Mouse (Mus musculus) urinary bladder, adult 18-20 months (tissue): Measurements from ENCODE around the gene Mrps36.
A peak's percentile ranks its signal among the peaks of the same experiment; 100 is the strongest.
"Not testable (repeated sequence)": the region's sequence is repeated elsewhere in the genome, so short reads cannot be mapped to it uniquely, and the experiment has no call there.

Source experiments
- DNase-seq, 2 experiments: peaks; one replicate each; pipeline ENCODE4 v3.0.0; 2022; ENCODE audit warnings: low spot score in 2 of 2, mixed read lengths in 2 of 2

The Mrps36 gene

DNA sequence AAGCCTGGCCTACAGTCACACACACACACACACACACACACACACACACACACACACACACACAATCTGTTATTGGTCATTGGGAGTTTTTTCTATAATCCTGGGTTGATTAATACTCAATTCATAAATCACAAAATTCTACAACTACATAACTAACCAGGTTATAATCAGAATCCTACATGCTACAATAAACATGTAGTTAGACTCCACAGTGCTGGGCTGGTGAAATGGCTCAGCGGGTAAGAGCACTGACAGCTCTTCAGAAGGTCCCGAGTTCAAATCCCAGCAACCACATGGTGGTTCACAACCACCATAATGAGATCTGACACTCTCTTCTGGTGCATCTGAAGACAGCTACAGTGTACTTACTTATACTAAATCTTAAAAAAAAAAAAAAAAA is 11.7 kb downstream of the Mrps36 start:
- no peak for DNase-seq

DNA sequence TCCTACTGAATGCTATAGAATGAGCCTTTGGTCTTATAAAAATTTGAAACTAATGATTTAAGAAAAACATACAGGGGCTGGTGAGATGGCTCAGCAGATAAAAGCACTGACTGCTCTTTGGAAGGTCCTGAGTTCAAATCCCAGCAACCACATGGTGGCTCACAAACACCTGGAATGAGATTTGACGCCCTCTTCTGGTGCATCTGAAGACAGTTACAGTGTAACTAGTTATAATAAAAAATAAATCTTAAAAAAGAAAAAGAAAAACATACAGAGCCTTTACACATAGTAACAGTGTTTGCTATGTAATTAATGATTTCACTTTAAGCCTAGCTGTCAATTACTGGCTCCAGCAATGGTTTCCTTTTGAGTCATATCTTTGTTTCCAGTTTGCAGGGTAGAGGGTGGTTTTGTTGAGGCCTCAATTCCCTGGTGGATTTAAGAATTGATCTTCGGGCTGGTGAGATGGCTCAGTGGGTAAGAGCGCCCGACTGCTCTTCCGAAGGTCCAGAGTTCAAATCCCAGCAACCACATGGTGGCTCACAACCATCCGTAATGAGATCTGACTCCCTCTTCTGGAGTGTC is 12.9 kb downstream of the Mrps36 start:
- DNase-seq = not testable (repeated sequence)

DNA sequence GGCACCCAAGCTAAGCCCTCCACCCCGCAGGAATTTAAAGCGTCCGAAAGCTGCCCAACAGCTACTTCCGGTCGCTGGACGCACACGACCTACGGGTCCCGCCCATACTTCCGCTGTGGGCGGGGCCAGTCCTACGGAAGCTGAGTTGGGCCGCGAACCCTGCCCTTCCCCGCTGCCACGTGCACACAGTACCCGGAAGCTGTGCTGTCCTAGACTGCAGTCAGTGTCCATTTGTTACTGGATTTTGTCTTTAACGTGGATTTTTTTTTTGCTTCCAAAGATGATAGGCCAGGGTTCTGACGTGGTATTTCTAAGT is 13.6 kb downstream of the Mrps36 start, which contains the start of gene Cdk7:
Gene Cdk7 (minus strand): TSS at position 79 of the 316 bp plus-strand sequence.
- peak; percentile 86 to 89 for DNase-seq

DNA sequence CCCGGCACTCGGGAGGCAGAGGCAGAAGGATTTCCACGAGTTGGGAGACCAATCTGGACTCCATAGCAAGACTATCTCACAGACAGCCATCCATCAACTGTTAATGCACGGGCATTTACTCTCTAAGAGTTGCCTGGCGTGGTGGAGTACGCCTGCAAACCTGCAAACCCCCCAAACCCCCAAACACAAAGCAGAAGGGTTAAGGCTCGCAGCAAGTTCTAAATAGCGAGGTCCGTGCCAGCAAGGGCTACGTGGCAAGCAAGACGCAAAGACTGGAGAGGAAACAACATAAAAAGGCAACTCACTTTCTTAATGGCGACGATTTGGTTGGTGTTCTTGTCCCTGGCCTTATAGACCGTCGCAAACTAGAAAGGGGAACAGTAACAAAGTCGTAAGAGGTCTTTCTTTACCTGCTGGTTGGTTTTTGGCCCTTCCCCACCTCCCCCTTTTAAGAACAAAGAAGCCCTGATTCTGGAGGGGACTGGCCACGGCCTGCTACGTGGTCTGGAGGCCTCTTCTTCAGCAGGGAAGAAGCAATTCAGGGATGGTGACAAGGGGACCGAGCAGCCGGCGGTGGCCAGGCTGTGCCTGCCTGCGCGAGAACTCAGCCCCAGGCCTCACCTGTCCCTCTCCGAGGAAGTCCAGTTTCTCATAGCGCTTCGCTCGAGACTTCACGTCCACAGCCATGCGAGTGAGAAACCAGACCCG is 14.2 kb downstream of the Mrps36 start:
- peak in 1 of 2 experiments; percentile 19 for DNase-seq

DNA sequence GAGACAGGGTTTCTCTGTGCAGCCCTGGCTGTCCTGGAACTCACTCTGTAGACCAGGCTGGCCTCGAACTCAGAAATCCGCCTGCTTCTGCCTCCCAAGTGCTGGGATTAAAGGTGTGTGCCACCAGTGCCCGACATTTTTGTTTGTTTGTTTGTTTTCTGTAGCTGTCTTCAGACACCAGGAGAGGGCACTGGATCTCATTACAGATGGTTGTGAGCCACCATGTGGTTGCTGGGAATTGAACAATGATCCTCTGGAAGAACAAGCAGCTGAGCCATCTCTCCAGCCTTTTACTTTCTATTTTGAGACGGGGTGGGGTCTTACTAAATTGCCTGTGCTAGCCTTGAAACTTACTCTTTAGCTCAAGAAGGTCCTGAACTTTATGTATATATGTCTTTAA is 15.9 kb downstream of the Mrps36 start:
- not testable (repeated sequence) for DNase-seq

DNA sequence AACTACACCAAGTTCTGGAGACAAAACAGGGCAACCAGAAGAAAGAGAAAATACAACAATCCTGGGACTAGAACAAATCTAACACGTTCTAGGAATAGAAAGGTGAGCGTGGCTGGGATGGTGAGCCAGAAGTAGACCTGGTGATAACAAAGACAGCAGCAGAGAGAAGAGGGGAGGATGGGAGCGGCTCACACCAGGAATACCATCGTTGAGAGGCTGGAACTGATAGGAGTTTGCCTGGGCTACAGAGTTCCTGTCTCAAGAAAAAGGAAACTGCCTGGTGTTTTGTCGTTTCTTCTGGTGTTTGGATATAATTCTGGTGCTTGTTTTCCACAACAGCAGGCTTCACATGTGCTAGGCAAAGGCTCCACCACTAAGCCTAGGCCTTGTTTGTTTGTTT is 16.4 kb downstream of the Mrps36 start:
- DNase-seq = no peak

DNA sequence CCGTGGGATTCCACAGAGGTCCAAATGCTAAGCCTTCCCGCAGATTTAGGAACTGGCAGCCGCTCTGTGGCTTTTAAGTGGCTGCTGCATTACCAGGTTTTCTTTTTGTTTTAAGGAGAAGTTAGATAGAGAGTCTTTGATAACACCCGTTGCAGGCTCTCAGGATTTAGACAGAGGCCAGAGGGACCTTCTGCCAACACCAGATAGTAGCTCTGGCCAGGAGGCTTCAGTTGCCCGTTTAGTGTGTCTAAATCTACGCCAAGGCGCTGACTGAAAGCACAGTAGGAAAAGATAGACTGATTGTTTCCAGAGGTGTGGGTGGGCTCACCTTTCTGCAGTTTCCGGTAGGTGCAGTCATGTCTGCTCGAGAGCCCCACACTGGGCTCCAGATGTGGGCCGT is 19.3 kb downstream of the Mrps36 start:
- DNase-seq = no peak

DNA sequence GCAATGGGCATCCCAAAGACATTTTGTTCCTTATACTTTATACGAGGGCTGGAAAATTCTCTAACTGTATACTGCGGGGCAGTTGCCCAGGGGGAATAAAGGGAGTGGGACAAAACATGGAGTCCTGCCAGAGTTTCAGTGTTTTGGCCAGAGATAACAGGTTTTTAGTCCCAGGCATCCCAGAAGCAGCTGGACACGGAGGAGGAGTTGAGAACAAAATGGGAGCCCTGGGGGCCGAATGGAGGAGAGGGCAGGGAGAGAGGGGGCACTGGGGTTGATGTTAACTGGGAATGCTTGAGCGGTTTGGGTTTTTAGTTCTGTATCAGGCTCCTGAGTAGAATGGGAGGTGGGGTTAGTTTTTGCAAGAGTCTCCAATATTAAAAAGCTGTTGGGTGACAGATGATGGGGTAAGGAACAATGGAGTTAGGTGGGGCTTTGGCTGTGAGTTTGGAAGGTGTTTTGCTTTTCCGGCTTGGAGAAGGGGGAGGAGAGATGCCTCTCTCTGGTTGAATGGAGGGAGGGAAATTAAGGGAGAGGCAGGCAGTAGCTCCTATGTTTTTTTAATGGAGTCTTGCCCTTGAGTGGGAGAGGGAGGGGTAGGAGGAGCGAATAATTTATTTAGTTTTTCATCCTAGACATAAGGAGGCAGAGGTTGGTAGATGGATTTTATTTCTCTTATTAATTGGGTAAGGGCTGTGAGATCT is 20.3 kb downstream of the Mrps36 start:
- DNase-seq = no peak

DNA sequence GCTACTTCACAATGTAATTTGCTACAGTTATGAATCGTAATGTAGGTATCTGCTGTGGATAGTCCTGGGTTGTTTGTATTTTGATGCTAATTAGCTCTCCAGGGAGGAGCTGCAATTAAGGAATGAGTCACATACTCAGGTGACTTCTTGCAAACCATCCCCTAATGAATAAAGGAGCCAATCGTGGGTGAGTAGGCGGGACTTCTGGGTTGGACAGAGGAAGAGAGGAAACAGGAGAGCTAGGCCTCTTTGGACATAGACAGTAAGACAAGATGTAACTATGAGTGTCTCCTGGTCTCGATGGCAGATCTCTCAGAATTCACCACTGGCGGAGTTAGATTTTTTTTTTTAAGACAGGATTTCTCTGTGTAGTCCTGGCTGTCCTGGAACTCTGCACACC is 22.8 kb downstream of the Mrps36 start:
- DNase-seq = no peak

DNA sequence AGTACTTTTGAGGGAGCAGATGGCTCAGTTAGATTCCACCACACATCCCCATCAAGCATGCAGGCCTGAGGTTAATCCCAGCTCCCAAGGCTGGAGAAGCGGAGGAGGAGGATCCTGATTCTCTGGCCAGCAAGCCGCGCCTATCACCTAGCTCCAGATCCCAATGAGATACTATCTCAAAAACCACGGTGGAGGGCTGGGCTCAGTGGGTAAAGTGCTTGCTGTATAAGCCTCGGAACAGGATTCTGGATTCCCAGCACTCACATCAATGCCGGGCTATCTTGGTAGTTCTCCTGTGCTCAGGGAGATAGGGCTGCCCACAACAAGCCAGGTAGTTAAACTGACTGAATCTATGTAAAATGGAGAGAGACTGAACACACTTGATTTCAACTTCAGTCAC is 29.0 kb downstream of the Mrps36 start:
- DNase-seq = no peak

DNA sequence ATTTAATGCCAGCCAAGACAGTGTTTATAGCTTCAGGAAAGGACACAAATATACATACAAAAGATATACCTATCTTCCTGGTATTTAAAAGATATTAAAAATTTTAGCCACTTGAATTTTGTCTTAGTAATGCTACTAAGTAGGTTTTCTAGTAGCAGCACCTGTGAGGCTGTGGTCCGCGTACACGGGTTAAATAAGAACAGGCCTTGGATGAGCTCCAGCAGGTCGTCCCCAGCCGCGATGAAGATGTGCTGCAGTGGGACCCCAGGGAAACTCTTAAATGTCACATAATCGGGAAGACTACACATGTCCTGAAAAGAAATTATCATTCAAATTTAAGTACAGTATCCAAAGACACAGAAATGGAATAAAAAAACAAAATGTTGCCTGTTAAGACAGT is 38.3 kb downstream of the Mrps36 start:
- no peak for DNase-seq

DNA sequence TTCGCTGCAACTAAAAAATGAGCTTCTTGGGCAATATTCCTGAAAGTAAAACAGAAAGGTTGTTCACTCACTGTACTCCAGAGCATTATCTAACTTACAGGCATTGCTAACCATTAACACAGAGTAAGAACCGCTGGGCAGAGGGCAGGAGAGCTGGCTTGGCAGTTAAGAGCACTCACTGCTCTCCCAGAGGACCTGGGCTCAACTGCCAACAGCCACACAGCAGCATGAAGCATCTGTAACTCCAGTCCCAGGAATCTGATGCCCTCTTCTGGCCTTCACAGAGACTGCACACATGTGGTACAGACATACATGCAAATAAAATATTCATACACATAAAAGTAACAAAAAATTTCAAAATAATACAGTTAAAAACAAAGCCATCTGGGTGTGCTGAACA is 41.0 kb downstream of the Mrps36 start:
- DNase-seq = no peak

DNA sequence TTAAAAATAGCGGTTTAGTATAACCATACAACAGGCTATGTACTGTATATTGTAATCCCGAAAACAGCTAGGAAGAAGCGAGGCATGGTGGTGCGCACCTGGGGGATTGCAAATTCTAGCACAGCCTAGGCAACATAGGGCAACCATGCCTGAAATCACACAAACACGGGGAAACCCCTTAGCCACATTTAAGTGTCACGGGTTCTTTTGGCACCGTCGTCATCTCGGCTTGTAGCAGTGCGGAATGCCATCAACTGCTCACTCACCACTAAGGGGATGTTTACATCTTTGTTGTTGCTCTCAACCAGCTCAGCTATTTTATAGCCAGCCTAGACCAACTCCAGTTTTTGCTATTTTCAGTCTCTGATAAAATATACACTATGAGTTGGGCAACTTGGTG is 45.6 kb downstream of the Mrps36 start:
- no peak for DNase-seq

DNA sequence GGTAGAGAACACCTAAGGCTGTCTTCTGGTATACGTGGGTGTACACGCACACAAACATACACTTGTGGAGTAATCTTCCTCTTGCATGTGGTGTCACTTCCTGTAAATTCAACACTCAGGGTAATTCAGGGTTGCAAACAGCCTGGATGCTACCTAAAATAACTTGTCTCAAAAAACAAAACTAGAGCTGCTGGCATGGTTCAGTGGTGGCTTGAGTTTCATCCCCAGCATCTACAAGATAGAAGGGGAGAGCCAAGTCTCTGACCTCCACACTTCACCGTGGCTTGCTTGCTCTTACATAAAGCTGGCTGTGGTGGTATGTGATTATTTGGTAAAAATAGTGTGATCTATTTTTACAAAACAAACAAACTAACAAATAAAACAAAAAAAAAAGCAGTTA is 46.9 kb downstream of the Mrps36 start:
- DNase-seq = no peak

DNA sequence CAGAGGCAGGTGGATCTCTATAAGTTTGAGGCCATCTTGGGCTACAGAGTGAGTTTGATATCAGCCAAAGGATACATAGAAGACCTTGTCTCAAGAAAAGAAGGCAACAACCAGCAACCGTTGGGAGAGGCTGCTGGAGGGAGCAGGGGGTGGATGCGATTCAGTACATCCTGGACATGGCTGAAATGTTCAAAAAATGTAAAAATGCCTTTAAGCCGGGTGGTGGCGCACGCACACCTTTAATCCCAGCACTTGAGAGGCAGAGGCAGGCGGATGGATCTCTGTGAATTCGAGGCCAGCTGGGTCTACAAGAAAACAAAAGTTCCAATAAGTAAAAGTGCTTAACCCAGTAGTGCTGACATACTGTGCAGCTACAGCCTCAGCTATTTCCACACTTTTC is 56.9 kb downstream of the Mrps36 start:
- no peak for DNase-seq
